Mouse (Mus musculus) megakaryocyte, adult 5-6 weeks (primary cell): ENCODE measurements at regions not wholly inside any gene's neighbourhood (a gene's known extent, or its start where the extent isn't known, plus 50 kb on each side); places are given as distances from the start of the nearest gene placed in this dataset.

Source experiments
- ATAC-seq: 2 replicates; pipeline ENCODE4 v1.8.0; 2016; ENCODE audit warnings: mild to moderate bottlenecking, inconsistent platforms; ENCODE audit not compliant: poor library complexity, severe bottlenecking

DNA sequence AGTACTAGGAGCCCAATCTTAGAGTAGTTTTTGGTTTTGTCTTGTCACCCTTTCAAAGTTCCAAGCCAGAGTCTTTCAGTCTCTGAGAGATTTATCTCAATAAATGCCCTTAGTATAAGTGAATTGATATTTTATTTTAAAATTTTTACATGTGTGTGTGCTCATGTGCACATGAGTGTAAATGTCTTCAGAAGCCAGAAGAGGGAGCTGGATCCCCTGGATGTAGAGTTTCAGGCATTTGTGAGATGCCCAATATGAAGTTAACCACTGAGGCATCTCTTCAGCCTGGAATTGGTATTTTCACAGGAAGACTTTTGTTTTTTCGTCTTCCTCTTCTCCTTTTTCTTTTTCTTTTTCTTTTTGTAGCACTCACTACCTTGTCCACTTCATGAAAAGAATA lies 262.3 kb upstream of the Eif4g2 start:
- ATAC-seq, result no peak

- no peak for ATAC-seq
These were observed 254.2 kb upstream of the Eif4g2 start for GRCm38 (mm10) chr7:111337053-111337452.

DNA sequence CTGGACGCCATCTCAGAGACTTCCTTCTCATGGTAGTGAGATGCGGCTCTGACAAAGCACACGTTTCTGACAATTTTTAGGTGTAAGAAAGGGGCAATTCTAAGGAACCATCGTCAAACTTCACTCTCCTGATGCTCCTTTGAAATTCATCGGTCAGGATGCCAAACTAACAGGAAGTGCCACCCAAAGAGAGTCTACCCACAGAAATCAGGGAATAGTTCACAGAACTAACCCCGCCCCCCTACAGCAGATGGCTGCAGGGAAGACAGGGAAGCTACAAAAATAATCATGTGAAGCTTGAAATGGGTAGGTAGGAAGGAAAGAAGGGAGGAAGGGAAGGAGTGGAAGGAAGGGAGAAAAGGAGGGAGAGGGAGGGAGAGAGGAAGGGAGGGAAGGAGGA lies 240.1 kb upstream of the Eif4g2 start:
- no peak for ATAC-seq

- no peak for ATAC-seq
These were observed 237.1 kb upstream of the Eif4g2 start for GRCm38 (mm10) chr7:111319917-111320316.

- no peak for ATAC-seq
These were observed 233.7 kb upstream of the Eif4g2 start for GRCm38 (mm10) chr7:111316479-111316990.

DNA sequence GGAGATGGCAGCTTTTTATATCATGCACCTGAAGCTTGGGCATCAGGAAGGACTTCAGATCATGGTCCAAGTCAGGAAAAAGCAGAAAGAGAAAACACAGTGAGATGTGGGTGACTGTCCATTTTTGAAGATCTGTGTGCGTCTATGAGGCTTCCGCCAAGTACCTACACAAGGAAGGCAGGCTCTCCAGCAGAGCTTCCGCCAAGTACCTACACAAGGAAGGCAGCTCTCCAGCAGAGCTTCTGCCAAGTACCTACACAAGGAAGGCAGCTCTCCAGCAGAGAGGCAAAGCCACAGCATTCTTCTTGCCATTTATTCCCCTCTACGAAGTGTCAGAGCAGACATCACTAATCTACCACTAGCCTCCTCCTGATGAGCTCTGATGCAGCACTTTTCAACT lies 231.1 kb upstream of the Eif4g2 start:
- no peak for ATAC-seq

- peak; percentile 54; the same call in 1 of the 2 replicates for ATAC-seq
These were observed 222.4 kb upstream of the Eif4g2 start for GRCm38 (mm10) chr7:111305196-111305595.

GRCm38 (mm10) chr7:111301791-111302488 lies 219.1 kb upstream of the Eif4g2 start:
- ATAC-seq, result no peak

DNA sequence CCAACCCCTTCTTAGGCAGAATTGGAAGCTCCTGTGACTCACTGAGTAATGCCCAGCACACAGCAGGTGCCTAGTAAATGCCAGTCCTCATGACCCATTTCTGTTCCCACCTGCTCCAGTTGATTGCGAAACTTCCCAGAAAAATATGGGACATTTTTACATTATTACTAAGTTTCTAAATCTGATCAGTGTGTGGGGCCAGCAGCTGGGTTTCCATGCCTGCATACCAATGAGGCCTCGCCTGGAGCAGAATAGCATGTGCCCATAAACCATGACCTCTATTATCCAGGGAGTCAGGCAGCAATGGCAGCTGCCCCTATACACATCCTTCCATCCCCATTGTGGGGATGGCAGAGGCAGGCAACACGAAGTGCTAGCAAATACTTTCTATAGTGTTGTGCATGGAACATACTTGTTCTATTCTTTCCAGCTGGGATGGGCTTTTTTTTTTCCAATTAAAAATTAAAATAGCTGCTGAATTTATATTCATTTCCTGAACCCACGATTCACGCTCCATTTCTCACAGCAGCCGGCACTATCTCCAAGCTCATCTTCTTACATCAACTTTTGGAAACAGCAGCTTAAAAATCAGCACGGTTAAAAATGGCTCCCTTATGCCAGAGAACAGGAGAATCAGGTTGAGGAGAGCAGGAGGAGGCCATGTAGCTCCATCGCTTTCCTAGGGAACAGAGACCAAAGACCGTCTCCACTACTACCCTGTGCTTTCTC lies 214.5 kb upstream of the Eif4g2 start:
- ATAC-seq, result no peak

DNA sequence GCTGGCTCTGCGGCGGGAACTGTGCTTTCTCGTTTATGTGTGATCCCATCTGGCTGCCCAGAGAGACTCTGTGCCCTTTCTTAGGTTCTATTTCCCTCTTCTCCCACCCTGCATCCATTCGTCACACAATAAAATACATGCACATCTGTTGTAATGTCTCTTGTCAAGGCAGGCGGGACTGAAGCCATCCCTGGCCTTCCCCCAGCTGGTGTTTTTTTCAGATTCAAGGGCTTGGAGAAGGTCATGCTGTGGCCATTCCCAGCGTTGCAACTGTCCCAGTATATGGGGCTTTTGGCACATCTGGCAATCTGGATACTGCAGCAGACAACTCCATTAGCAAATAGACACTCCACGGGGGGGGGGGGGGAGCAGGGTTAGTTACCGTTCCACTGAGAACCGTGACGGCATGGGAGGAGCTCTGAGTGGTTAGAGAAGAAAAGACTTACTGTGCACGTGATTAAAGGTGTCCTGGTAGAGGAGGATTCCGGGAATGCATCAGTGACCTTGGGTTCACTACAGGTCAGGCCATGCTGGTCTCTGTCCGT lies 200.7 kb upstream of the Eif4g2 start:
- no peak for ATAC-seq

DNA sequence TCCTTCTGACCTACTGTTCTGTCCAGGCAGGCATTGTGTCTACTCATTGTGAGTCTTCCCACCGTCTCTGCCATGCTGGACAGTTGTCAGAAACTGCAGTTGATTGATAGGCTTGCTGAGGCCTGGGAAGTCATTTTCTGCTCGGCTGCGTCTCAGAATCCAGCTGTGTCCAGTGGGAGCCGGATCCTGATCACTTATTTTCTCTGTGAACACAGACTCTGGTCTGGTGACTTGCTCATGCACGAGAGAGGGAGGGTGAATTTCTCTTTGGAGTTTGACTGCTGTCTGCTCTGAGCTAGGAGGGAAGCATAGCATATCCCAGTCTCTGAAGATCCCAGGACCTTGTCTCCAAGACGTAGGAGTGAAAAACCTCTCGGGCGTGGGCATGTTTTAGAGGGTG lies 199.5 kb upstream of the Eif4g2 start:
- ATAC-seq, result no peak

- peak; percentile 96 for ATAC-seq
These were observed 194.9 kb upstream of the Eif4g2 start for GRCm38 (mm10) chr7:111277703-111278102.

DNA sequence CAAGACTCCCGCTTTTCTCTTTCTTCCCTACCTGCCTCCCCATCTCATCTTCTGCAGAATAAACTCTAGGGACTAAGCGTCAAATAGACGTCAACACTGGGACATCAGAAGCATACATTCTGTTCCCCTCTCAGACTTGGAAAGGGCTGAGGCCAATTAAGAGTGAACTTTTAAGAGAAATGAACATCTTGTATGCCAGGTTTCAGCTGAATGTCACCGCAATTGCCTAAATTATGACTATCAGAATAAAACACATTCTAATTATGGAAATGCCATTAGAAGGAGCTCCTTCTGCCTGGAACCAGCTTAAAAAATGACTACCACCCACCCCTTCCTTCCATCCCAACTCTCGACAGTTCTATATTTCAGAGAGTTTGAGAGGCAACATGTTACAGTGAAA lies 191.0 kb upstream of the Eif4g2 start:
- ATAC-seq, result no peak

- no peak for ATAC-seq
These were observed 188.0 kb upstream of the Eif4g2 start for GRCm38 (mm10) chr7:111270874-111271273.

DNA sequence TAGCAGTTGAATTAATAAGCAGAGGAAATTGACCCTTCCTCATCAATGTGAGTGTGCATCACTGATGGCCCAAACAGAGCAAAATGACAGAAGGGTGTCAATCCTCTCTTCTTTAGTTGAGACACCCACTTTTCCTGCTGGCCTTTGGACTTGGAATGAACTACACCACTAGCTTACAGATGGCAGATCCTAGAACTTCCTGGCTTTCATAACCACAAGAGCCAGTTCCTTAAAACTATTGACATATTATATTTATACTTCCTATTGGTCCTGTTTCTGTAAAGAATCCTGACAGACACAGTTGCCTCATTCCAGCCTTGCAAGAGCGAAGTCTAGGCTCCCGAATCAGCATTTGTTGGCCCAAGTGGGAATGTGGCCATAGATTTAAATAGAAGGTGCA lies 185.4 kb upstream of the Eif4g2 start:
- peak; percentile 51 for ATAC-seq

- ATAC-seq, result no peak
These were observed 180.5 kb upstream of the Eif4g2 start for GRCm38 (mm10) chr7:111263302-111263701.

DNA sequence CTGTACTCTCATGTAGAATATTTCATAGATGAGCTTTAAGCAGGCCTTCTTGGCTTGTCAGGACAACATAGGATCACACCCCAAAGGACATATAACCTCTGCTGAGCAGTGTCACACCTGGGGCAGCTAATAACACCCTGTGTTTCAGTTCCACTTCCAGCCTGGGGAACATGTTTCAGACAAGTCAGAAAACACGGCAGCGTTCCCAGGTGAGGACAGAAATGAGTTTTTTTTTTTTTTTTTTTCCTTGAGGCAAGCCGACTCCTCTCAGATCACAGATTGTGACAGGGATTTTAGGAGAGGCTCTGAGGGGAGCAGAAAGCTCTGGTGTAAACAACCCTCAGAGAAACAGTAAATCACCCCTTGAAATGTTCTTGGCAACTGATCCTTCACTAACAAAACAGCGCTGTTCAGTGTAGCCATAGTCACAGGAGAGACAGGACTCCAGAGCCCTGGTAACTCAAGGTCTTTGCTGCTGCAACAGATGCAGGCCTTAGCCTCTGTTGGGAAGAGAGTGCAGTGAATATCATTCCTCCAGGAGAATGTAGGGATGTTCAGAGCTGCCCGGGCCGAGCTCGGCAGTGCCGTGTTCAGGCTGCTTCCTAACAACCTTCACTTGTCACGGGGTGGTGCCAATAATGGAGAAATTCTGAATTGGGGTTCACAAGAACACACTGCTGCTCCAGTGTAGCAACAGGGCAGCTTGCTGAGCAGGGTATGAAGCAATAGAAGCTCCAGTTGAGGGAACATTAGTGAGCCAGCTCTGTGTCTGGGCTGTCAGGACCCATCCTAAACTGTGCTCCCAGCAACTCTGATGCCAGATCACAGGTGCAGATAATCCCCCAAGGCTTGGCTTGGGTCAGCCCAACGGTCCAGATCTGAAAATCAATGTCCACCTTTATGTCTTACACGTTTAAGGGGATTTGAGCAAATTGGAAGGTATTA lies 177.1 kb upstream of the Eif4g2 start:
- peak; percentile 48 for ATAC-seq

DNA sequence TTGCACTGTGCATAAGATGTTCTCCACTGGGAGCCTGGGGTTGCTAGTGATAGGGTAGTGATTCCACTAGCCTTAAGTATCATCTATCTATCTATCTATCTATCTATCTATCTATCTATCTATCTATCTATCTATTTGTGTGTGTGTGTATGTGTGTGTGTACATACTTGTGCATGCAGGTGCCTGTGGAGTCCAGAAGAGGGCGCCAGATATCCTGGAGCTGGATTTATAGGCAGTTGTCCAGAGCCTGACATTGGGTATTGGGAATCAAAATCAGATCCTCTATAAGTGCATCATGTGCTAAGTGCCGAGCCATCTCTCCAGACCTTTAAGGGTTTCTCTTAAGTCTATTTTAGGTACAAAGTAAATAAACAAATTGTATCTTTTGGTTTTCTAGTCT lies 175.0 kb upstream of the Eif4g2 start:
- ATAC-seq, result no peak

GRCm38 (mm10) chr7:111256199-111256598 lies 173.4 kb upstream of the Eif4g2 start:
- ATAC-seq, result no peak

DNA sequence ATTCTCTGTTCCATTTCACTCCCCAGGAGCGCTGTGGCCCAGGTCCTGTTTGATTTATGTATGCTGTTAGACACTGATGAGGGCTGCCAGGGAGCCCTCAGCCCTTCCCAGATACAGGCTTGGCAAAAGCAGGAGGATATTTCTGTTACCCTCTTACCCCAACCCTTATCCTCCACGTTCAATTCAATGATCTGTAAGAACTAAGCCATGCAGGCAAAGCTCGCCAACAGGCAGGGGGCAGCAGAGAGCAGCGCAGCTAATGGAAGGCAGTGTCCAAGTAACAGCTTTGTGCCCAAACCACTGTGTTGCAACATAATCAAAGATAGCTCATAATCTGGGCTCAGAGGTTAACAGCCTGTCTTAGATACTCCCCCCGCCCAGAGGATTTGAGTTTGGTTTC lies 166.8 kb upstream of the Eif4g2 start:
- ATAC-seq, result peak; percentile 98

DNA sequence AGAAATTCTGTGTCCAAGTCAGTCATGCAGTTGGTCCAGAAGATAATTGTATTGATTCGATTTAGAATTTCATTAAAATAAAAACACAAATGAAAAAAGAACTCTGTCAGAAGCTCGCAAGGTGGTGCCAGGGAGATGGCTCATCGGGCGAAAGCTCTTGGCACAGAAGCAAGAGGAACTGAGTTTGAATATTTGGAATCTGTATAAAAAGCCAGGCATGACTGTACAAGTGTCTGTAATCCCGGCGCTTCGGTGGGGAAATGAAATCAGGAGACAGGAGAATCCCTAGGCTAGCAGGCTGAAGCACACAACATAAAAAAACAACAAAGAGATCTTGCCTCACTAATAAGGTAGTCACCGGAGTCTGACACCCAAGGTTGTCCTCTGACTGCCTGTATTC lies 162.7 kb upstream of the Eif4g2 start:
- no peak for ATAC-seq
